Mouse (Mus musculus): Measurements from ENCODE around the gene Ripor1. TPM values are rescaled to one million over a fixed set of nuclear protein-coding genes. Genes with fewer than 3 reads are reported as not detected.

Ripor1 gene
- total and polyA plus RNA-seq, 3 experiments: 0.24 to 7.2 (median 1.7) TPM

GRCm38 (mm10) chr8:105623118-105623517 lies 18.1 kb downstream of the Ripor1 start:
- peaks cover 9 to 63% of the 10 kb centered on the region in 2 experiments for H3K4me1 ChIP-seq (ENCODE audit: control insufficient read depth in 1 of 2, insufficient read depth in 2 of 2)
- peak overlapping the region; percentile 75 for H3K9ac ChIP-seq (ENCODE audit: insufficient read depth, low read depth)
- H3K4me2 ChIP-seq (ENCODE audit: insufficient read depth, low read depth, poor library complexity, severe bottlenecking): peak overlapping the region; percentile 64
- peak; percentile 41 for TF ChIP-seq HCFC1 (IDR thresholded peaks at IDR 0.05; ENCODE audit: low read depth, low read length)
- TF ChIP-seq KAT2A (IDR thresholded peaks at IDR 0.05; ENCODE audit: insufficient replicate concordance, low read length): peak; percentile 65; the same call in 1 of the 2 replicates
- no peak for TF ChIP-seq CHD1 (IDR thresholded peaks at IDR 0.05; ENCODE audit: low read depth, low read length)
- peak; percentile 51; the same call in 1 of the 2 replicates for TF ChIP-seq NELFE (IDR thresholded peaks at IDR 0.05; ENCODE audit: low read depth, low read length)
- TF ChIP-seq ZNF384 (IDR thresholded peaks at IDR 0.05; ENCODE audit: low read depth, low read length): peak; percentile 5; the same call in 1 of the 2 replicates
- no peak for TF ChIP-seq ZKSCAN1 (IDR thresholded peaks at IDR 0.05; ENCODE audit: borderline replicate concordance, low read depth, low read length)
- no peak for TF ChIP-seq ZC3H11A (IDR thresholded peaks at IDR 0.05; ENCODE audit: low read depth, low read length)
- TF ChIP-seq ZMIZ1 (IDR thresholded peaks at IDR 0.05; ENCODE audit: low read depth, low read length): 0 out of 2 replicates have a peak, but pooled peaks have one; percentile 55
- peak; percentile 75 for TF ChIP-seq POLR2A (IDR thresholded peaks at IDR 0.05; ENCODE audit: low read depth, low read length)
- TF ChIP-seq POLR2AphosphoS2 (IDR thresholded peaks at IDR 0.05; ENCODE audit: low read depth, low read length): no peak
- TF ChIP-seq UBTF (IDR thresholded peaks at IDR 0.05; ENCODE audit: low read depth, low read length): no peak
- peak; percentile 70 for TF ChIP-seq ELF1 (IDR thresholded peaks at IDR 0.05; ENCODE audit: low read depth, low read length)
- no peak for TF ChIP-seq USF1 (IDR thresholded peaks at IDR 0.05; ENCODE audit: low read depth, low read length)
- peak; percentile 90 for TF ChIP-seq TBP (conservative IDR thresholded peaks at IDR 0.05; ENCODE audit: low read depth, low read length)
- TF ChIP-seq ETS1 (conservative IDR thresholded peaks at IDR 0.05; ENCODE audit: low read depth, low read length): peak; percentile 98
- peak; percentile 16 for TF ChIP-seq RAD21 (IDR thresholded peaks at IDR 0.05; ENCODE audit: low read depth, low read length)
- TF ChIP-seq MAX (IDR thresholded peaks at IDR 0.05; ENCODE audit: low read length): peak; percentile 89
- peak; percentile 93; the same call in 1 of the 2 replicates for TF ChIP-seq MAZ (IDR thresholded peaks at IDR 0.05; ENCODE audit: low read depth, low read length)
- TF ChIP-seq PAX5 (IDR thresholded peaks at IDR 0.05; ENCODE audit: low read length): no peak
- peak; percentile 86 for TF ChIP-seq IRF4 (IDR thresholded peaks at IDR 0.05; ENCODE audit: low read depth, low read length)
- no peak for TF ChIP-seq JUN (IDR thresholded peaks at IDR 0.05; ENCODE audit: insufficient read depth, low read depth, low read length)
- no peak for TF ChIP-seq GABPA (IDR thresholded peaks at IDR 0.05; ENCODE audit: insufficient replicate concordance, low read depth, low read length)
- TF ChIP-seq JUND (conservative IDR thresholded peaks at IDR 0.05; ENCODE audit: low read depth, low read length): peak; percentile 43; the same call in 1 of the 2 replicates
- TF ChIP-seq USF2 (conservative IDR thresholded peaks at IDR 0.05; ENCODE audit: low read depth, low read length): no peak
- TF ChIP-seq MEF2A (IDR thresholded peaks at IDR 0.05; ENCODE audit: borderline replicate concordance, low read depth, low read length): peak; percentile 91
- TF ChIP-seq RCOR1 (conservative IDR thresholded peaks at IDR 0.05; ENCODE audit: low read depth, low read length): peak; percentile 90; the same call in 1 of the 2 replicates
- peak; percentile 94 for TF ChIP-seq BHLHE40 (IDR thresholded peaks at IDR 0.05; ENCODE audit: low read depth, low read length)
- TF ChIP-seq NRF1 (IDR thresholded peaks at IDR 0.05; ENCODE audit: low read depth, low read length): peak; percentile 50
- peak; percentile 32 for TF ChIP-seq SMC3 (IDR thresholded peaks at IDR 0.05; ENCODE audit: low read depth, low read length)
- peak; percentile 73; the same call in 1 of the 2 replicates for TF ChIP-seq E2F4 (IDR thresholded peaks at IDR 0.05; ENCODE audit: insufficient replicate concordance, low read depth, low read length)
- no peak; the same call in none of the 2 replicates for TF ChIP-seq MAFK (IDR thresholded peaks at IDR 0.05; ENCODE audit: insufficient replicate concordance, low read length)
- peak; percentile 98 for TF ChIP-seq SIN3A (IDR thresholded peaks at IDR 0.05; ENCODE audit: low read length)
- peak; percentile 82 for TF ChIP-seq MXI1 (IDR thresholded peaks at IDR 0.05; ENCODE audit: low read depth, low read length)
- TF ChIP-seq CTCF (conservative IDR thresholded peaks at IDR 0.05 in 1 of 2, IDR thresholded peaks at IDR 0.05 in 1 of 2; ENCODE audit: low read depth in 2 of 2, low read length in 2 of 2): no peak
- peak; percentile 100 for TF ChIP-seq TCF12 (IDR thresholded peaks at IDR 0.05; ENCODE audit: low read depth, low read length)
- peak; percentile 97 for TF ChIP-seq EP300 (IDR thresholded peaks at IDR 0.05; ENCODE audit: low read length)
- peak; percentile 92 for TF ChIP-seq MYC (IDR thresholded peaks at IDR 0.05; ENCODE audit: low read depth, low read length)
- peak; percentile 97 for TF ChIP-seq CHD2 (IDR thresholded peaks at IDR 0.05; ENCODE audit: low read length)
- peaks cover 14 to 37% of the 10 kb centered on the region in 2 experiments for H3K36me3 ChIP-seq (replicated peaks in 1 of 2; ENCODE audit: control insufficient read depth in 1 of 2, insufficient read depth in 1 of 2, low read length in 1 of 2)
- H3K27me3 ChIP-seq (replicated peaks): no peaks in the 10 kb centered on the region
- peaks cover under 1% of the 10 kb centered on the region; the same call in 1 of the 2 replicates for H3K79me2 ChIP-seq (replicated peaks; ENCODE audit: control insufficient read depth, extremely low read depth, insufficient read depth, poor library complexity, severe bottlenecking)
- H3K27ac ChIP-seq (ENCODE audit: insufficient read depth, low read depth): peak overlapping the region; percentile 97
- in situ Hi-C loops (cut with MboI; ENCODE audit: low pct_ligation_motif_present, low pct_unique_long_range_greater_than_20kb, low sequenced_read_pairs): no loop called here
- DNase-seq (ENCODE audit: extremely low read depth): peak; percentile 97
- no peaks in the 10 kb centered on the region for H3K9me3 ChIP-seq (replicated peaks; ENCODE audit: low read length)
- peak overlapping the region; percentile 38 to 45 (median 39) for H3K4me3 ChIP-seq (replicated peaks in 1 of 3; ENCODE audit: low read depth in 2 of 3, low read length in 2 of 3, poor library complexity in 1 of 3)
- dilution Hi-C loops (cut with MboI; ENCODE audit: extremely low pct_ligation_motif_present, extremely low pct_unique_long_range_greater_than_20kb, low sequenced_read_pairs): no loop called here

Measured in CH12.LX (cell line).